In the genomic region with DNA sequence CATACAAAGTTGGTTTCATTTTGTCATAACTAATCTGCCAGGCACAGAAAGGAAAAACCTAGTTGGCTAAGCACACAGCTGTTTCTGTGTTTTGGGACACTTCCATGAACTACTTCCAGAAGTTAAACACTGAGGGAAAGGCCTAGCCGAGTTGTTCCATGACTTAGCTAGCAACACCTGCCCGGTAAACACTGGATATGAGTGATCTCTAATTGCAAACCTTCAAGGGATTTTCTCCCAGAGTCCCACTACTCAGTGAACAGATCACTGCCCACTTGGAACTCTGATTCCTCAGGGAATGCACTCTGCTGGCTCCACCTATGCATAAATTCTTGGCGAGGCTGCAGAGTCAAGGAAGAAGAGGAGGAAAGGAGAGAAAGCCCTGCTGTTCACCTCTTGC, we compare ENCODE assay signal across 17 mouse cellular contexts. TPM values are rescaled to one million over a fixed set of nuclear protein-coding genes. Genes with fewer than 3 reads are reported as not detected.
A peak's percentile ranks its signal among the peaks of the same experiment; 100 is the strongest.
DNase-seq lines count a peak whose midpoint lies in the region; ATAC-seq and TF ChIP-seq lines count a peak whose summit lies in the region.
"Had no signal": no experiment of that assay in that cellular context is flagged by ENCODE, and none has a peak within 500 bp of the region (broad histone marks: within the 10 kb centered on the region; RNA-seq: fewer than 3 reads in every experiment).

No protein-coding gene starts in this region.

- H3K36me3 ChIP-seq in kidney, embryonic 16.5 days (ENCODE audit: insufficient read depth, low read length): no peaks in the 10 kb centered on the region
- H3K36me3 ChIP-seq in forebrain, embryonic 13.5 days (ENCODE audit: poor library complexity, severe bottlenecking): no peaks in the 10 kb centered on the region
- H3K36me3 ChIP-seq: embryonic facial prominence, embryonic 13.5 days; hindbrain, embryonic 15.5 days; liver, embryonic 12.5 days had no signal

- no peak for TF ChIP-seq CTCF in gastrocnemius, adult 2 months (IDR thresholded peaks at IDR 0.05)

- H3K4me3 ChIP-seq in gastrocnemius, adult 2 months: peak overlapping the region; percentile 50
- H3K4me3 ChIP-seq in kidney, embryonic 16.5 days (ENCODE audit: low read length): no peak overlapping the region
- H3K4me3 ChIP-seq in brown adipose tissue, adult 24 weeks (ENCODE audit: insufficient read depth, low read depth, low read length): peak overlapping the region; percentile 41
- no peak overlapping the region for H3K4me3 ChIP-seq in forebrain, embryonic 13.5 days
- H3K4me3 ChIP-seq: embryonic facial prominence, embryonic 13.5 days; hindbrain, embryonic 15.5 days; liver, embryonic 12.5 days had no signal

- peak overlapping the region; percentile 83 for H3K27ac ChIP-seq in gastrocnemius, adult 2 months
- peak overlapping the region; percentile 13; the same call in 1 of the 2 replicates for H3K27ac ChIP-seq in kidney, embryonic 16.5 days (ENCODE audit: low read length)
- H3K27ac ChIP-seq in brown adipose tissue, adult 24 weeks (replicated peaks; ENCODE audit: low read depth, low read length): peak overlapping the region; percentile 35; the same call in 1 of the 2 replicates
- no peak overlapping the region for H3K27ac ChIP-seq in forebrain, embryonic 13.5 days
- H3K27ac ChIP-seq: hindbrain, embryonic 15.5 days; liver, embryonic 12.5 days had no signal

- H3K9me3 ChIP-seq in kidney, embryonic 16.5 days (ENCODE audit: low read length): no peaks in the 10 kb centered on the region
- no peaks in the 10 kb centered on the region for H3K9me3 ChIP-seq in forebrain, embryonic 13.5 days (replicated peaks)
- H3K9me3 ChIP-seq: embryonic facial prominence, embryonic 13.5 days; hindbrain, embryonic 15.5 days; liver, embryonic 12.5 days had no signal

- no peak overlapping the region for H3K9ac ChIP-seq in kidney, embryonic 16.5 days (replicated peaks; ENCODE audit: low read length)
- H3K9ac ChIP-seq in forebrain, embryonic 13.5 days: no peak overlapping the region
- H3K9ac ChIP-seq: embryonic facial prominence, embryonic 13.5 days; hindbrain, embryonic 15.5 days; liver, embryonic 12.5 days had no signal

- intact Hi-C loops in gastrocnemius, adult 2 months (cut with DNase I): loop anchor here (5.0 kb wide), 1 partner anchor 37 kb away; no protein-coding TSS in a partner anchor

- DNase-seq in gastrocnemius, adult 2 months: no peak
- no peak for DNase-seq in gastrocnemius, postnatal 4 days (ENCODE audit: low spot score in 2 of 2)
- no peak for DNase-seq in kidney, postnatal 36 days
- peak; percentile 39 for DNase-seq in skeletal muscle tissue, adult 2 months (ENCODE audit: low read depth, low spot score)
- DNase-seq: adrenal gland, postnatal 36 days; cerebellum, postnatal 14 days; gastrocnemius, postnatal 10 days; lung, postnatal 10 days; thymus, postnatal 4 days had no signal

- peaks cover 14% of the 10 kb centered on the region for H3K4me1 ChIP-seq in kidney, embryonic 16.5 days (ENCODE audit: insufficient read depth, low read length)
- peaks cover 33% of the 10 kb centered on the region; the same call in 1 of the 2 replicates for H3K4me1 ChIP-seq in brown adipose tissue, adult 24 weeks (ENCODE audit: control insufficient read depth, insufficient read depth, insufficient read length, low read length)
- H3K4me1 ChIP-seq in forebrain, embryonic 13.5 days: peaks cover 6% of the 10 kb centered on the region
- H3K4me1 ChIP-seq: liver, embryonic 12.5 days had no signal

- ATAC-seq in kidney, embryonic 16.5 days (ENCODE audit: low FRiP score, low TSS enrichment): 0 out of 2 replicates have a peak, but pooled peaks have one; percentile 33
- no peak for ATAC-seq in granulocyte monocyte progenitor cell, adult 5-6 weeks (replicated peaks; ENCODE audit: poor library complexity, severe bottlenecking)
- no peak for ATAC-seq in forebrain, embryonic 13.5 days
- ATAC-seq: forebrain, embryonic 14.5 days; liver, embryonic 12.5 days had no signal

- 49% methylated on average over 3 of the region's 3 CpGs for WGBS in kidney, embryonic 16.5 days
- 91% methylated on average over 3 of the region's 3 CpGs for WGBS in forebrain, embryonic 13.5 days

- H3K4me2 ChIP-seq in kidney, embryonic 16.5 days (replicated peaks; ENCODE audit: low read depth, low read length): no peak overlapping the region
- H3K4me2 ChIP-seq in forebrain, embryonic 13.5 days: no peak overlapping the region
- H3K4me2 ChIP-seq: embryonic facial prominence, embryonic 13.5 days; hindbrain, embryonic 15.5 days; liver, embryonic 12.5 days had no signal

- H3K27me3 ChIP-seq in kidney, embryonic 16.5 days (ENCODE audit: insufficient read depth, low read length): no peaks in the 10 kb centered on the region
- 0 out of 2 replicates have a peak, but pooled peaks cover 4% of the 10 kb centered on the region for H3K27me3 ChIP-seq in forebrain, embryonic 13.5 days
- H3K27me3 ChIP-seq: embryonic facial prominence, embryonic 13.5 days; hindbrain, embryonic 15.5 days had no signal

RNA-seq across cellular contexts. Expression of gene Crybg3, which starts 6.1 kb away (rescaled TPM):
- total RNA-seq in gastrocnemius, adult 2 months (2021): 10 to 100 TPM; 44.3 to 57.6 TPM
- total RNA-seq in gastrocnemius, postnatal 4 days (2021): 10 to 100 TPM; 35.7 to 36.8 TPM
- 7.6 and 8.7 TPM in 2 replicates for polyA plus RNA-seq in kidney, embryonic 16.5 days (2015; fragmentation: Nextera tagmentation; extraction: Ambion mirVana)
- 6.9 and 9.4 TPM in 2 replicates for polyA plus RNA-seq in brown adipose tissue, adult 24 weeks (2012; ENCODE audit: insufficient read depth, insufficient read length, missing spikeins)
- total RNA-seq in granulocyte monocyte progenitor cell, adult 5-6 weeks (2014; fragmentation: Nextera tagmentation): 13.9 and 23.3 TPM in 2 replicates
- 17.3 and 27.0 TPM in 2 replicates for total RNA-seq in granulocyte monocyte progenitor cell, adult 5-6 weeks (2017)
- 2.3 and 2.6 TPM in 2 replicates for polyA plus RNA-seq in forebrain, embryonic 13.5 days (2015; fragmentation: Nextera tagmentation; extraction: Ambion mirVana)

RNA-seq across cellular contexts. Expression of gene Arl6, which starts 44.5 kb away (rescaled TPM):
- total RNA-seq in gastrocnemius, adult 2 months (2021): 1 to 10 TPM; 2.3 to 2.6 TPM
- 1 to 10 TPM; 6.3 to 7.0 TPM for total RNA-seq in gastrocnemius, postnatal 4 days (2021)
- polyA plus RNA-seq in kidney, embryonic 16.5 days (2015; fragmentation: Nextera tagmentation; extraction: Ambion mirVana): 34.8 and 38.7 TPM in 2 replicates
- polyA plus RNA-seq in brown adipose tissue, adult 24 weeks (2012; ENCODE audit: insufficient read depth, insufficient read length, missing spikeins): 10.2 and 11.6 TPM in 2 replicates
- total RNA-seq in granulocyte monocyte progenitor cell, adult 5-6 weeks (2014; fragmentation: Nextera tagmentation): 3.4 TPM in 2 replicates
- total RNA-seq in granulocyte monocyte progenitor cell, adult 5-6 weeks (2017): 3.7 and 11.4 TPM in 2 replicates
- polyA plus RNA-seq in forebrain, embryonic 13.5 days (2015; fragmentation: Nextera tagmentation; extraction: Ambion mirVana): 53.5 and 53.8 TPM in 2 replicates

Comparison
In these comparisons a context has a peak if more than half of its experiments do, and no peak if none do; other contexts are left out.
1. H3K4me3 ChIP-seq: peak in gastrocnemius, adult 2 months (single experiment) and brown adipose tissue, adult 24 weeks (single experiment); none in kidney, embryonic 16.5 days (single experiment) and forebrain, embryonic 13.5 days (single experiment).